Mouse (Mus musculus): ENCODE data around the gene Spred2. TPM values are rescaled to one million over a fixed set of nuclear protein-coding genes. Genes with fewer than 3 reads are reported as not detected.
"Not testable (repeated sequence)": the region's sequence is repeated elsewhere in the genome, so short reads cannot be mapped to it uniquely, and the experiment has no call there.

Gene Spred2
- polyA plus RNA-seq, 1 experiment from 2014 or later: 4.4 TPM

DNA sequence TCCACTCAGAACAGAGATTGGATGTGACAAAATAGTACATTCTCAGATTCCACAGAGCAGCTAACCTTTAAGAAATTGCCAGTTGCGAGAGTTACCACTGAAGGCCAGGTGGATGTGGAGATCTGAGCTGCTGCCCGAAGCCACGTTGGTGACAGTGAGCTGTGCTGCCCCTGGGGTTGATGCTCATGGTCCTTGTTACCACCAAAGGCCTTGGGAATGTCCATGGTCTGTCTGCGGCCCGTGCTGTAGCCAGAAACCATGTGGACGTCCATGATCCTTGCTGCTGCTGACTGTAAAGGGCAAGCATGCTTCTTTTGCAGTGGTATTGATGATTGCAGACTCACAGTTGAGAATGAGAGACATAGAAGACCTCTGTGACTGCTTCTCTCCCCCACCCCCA lies 104.2 kb downstream of the Spred2 start:
- Histone ChIP-seq H3K9me3 (ENCODE audit: control insufficient read depth, low read length) (no peaks in the 10 kb centered on the region), H3K36me3 (ENCODE audit: control insufficient read depth, insufficient read depth, low read length) (no peaks in the 10 kb centered on the region), H3K4me1 (ENCODE audit: control insufficient read depth, insufficient read depth, low read length) (no peaks in the 10 kb centered on the region), H3K27ac (ENCODE audit: low read length) (no peak overlapping the region), H3K27me3 (replicated peaks; ENCODE audit: control insufficient read depth, insufficient read depth, low read length) (no peaks in the 10 kb centered on the region), H3K4me2 (ENCODE audit: low read depth, low read length) (no peak overlapping the region), H3K4me3 (ENCODE audit: low read length) (no peak overlapping the region), H3K9ac (ENCODE audit: low read depth, low read length) (no peak overlapping the region)
- no peak for ATAC-seq
- 88% methylated on average over 6 of the region's 6 CpGs for WGBS

DNA sequence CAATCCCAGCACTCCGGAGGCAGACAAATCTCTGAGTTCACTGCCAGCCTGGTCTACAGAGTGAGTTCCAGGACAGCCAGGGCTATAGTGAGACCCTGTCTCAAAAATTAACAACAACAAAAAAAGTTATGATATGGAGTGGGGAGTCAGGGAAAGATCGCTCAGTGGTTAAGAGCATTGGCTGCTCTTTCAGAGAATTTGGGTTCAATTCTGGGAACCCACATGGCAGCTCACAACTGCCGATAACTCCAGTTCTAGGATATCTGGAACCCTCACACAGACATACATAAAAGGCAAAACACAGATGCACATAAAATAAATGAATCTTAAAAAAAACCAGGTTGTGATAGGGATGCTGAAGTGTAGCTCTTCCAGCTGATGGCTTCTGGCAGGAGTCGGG lies 104.8 kb downstream of the Spred2 start:
- Histone ChIP-seq H3K4me3 (ENCODE audit: low read length) (no peak overlapping the region), H3K4me2 (ENCODE audit: low read depth, low read length) (no peak overlapping the region), H3K27ac (ENCODE audit: low read length) (no peak overlapping the region), H3K36me3 (ENCODE audit: control insufficient read depth, insufficient read depth, low read length) (no peaks in the 10 kb centered on the region), H3K27me3 (replicated peaks; ENCODE audit: control insufficient read depth, insufficient read depth, low read length) (no peaks in the 10 kb centered on the region), H3K4me1 (ENCODE audit: control insufficient read depth, insufficient read depth, low read length) (no peaks in the 10 kb centered on the region), H3K9ac (ENCODE audit: low read depth, low read length) (no peak overlapping the region), H3K9me3 (ENCODE audit: control insufficient read depth, low read length) (no peaks in the 10 kb centered on the region)
- 95% methylated on average over 4 of the region's 4 CpGs for WGBS
- no peak for ATAC-seq

DNA sequence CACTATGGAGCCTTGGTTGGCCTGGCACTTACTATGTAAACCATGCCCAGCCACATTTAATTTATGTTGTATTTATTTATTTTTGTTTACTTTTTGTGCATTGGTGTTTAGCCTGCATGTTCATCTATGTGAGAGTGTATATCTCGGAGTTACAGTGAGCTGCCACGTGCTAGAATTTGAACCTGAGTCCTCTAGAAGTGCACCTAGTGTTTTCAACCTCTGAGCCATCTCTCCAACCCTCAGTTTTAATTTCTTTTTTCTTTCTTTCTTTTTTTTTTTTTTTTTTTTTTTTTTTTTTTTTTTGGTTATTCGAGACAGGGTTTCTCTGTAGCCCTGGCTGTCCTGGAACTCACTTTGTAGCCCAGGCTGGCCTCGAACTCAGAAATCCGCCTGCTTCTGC lies 106.8 kb downstream of the Spred2 start:
- H3K4me2 ChIP-seq (ENCODE audit: low read depth, low read length); H3K36me3 ChIP-seq (ENCODE audit: control insufficient read depth, insufficient read depth, low read length); H3K4me3 ChIP-seq (ENCODE audit: low read length); H3K27me3 ChIP-seq (replicated peaks; ENCODE audit: control insufficient read depth, insufficient read depth, low read length); ATAC-seq; H3K9me3 ChIP-seq (ENCODE audit: control insufficient read depth, low read length); H3K4me1 ChIP-seq (ENCODE audit: control insufficient read depth, insufficient read depth, low read length); H3K27ac ChIP-seq (ENCODE audit: low read length); H3K9ac ChIP-seq (ENCODE audit: low read depth, low read length): not testable (repeated sequence)
- WGBS: 92% methylated on average over 5 of the region's 5 CpGs

DNA sequence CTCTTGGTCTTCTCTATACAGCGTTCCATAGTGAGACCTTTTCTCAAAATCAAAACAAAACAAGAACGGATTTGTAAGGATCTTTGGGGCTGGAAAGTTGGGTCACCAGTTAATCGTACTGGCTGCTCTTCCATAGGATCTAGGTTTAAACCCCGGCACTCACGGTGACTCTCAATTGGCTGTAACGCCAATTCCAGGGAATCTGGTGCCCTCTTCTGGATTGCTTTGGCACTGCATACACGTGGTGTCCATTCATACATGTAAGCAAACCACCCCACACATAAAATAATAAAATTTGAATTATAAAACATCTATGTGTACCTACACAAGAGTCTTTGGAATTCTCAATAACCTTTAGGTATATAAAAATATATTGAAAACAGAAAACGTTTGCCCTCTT lies 107.4 kb downstream of the Spred2 start:
- WGBS: 50% methylated on average over 8 of the region's 8 CpGs
- Histone ChIP-seq H3K4me1 (ENCODE audit: control insufficient read depth, insufficient read depth, low read length) (no peaks in the 10 kb centered on the region), H3K9ac (ENCODE audit: low read depth, low read length) (no peak overlapping the region), H3K27me3 (replicated peaks; ENCODE audit: control insufficient read depth, insufficient read depth, low read length) (no peaks in the 10 kb centered on the region), H3K27ac (ENCODE audit: low read length) (no peak overlapping the region), H3K4me3 (ENCODE audit: low read length) (no peak overlapping the region), H3K9me3 (ENCODE audit: control insufficient read depth, low read length) (no peaks in the 10 kb centered on the region), H3K4me2 (ENCODE audit: low read depth, low read length) (no peak overlapping the region), H3K36me3 (ENCODE audit: control insufficient read depth, insufficient read depth, low read length) (no peaks in the 10 kb centered on the region)
- ATAC-seq: no peak

DNA sequence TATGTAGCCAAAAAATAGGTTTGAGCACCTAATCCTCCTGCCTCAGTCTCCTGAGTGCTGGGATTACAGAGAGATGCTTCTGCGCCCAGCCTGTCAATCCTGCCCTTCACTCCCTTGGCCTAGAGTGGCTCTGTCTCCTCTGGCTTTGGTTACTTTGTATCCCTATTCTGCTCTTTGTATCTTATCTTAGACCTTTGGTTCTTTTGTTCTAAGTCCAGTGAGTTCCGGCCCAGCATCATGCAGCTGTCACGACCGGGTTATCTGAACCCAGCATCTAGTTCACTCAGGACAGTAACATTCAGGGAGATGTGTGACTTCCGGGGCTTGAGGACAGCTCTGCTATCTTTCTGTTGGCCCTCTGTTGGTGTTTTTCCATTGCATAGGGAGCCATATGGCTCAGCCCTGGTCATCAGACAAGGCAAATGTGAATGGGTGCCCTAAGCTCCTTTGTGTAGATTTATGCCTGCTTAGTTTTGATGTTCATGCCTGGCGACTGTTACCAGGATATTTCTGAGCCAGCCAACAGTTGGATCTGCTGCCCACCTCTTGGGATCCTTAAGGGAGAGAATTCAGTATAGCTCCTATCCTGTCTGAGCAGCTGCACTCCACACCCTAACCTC lies 109.5 kb downstream of the Spred2 start:
- no peak overlapping the region for H3K9ac ChIP-seq (ENCODE audit: low read depth, low read length)
- H3K4me1 ChIP-seq (ENCODE audit: control insufficient read depth, insufficient read depth, low read length): no peaks in the 10 kb centered on the region
- ATAC-seq: no peak
- H3K9me3 ChIP-seq (ENCODE audit: control insufficient read depth, low read length): no peaks in the 10 kb centered on the region
- H3K4me3 ChIP-seq (ENCODE audit: low read length): no peak overlapping the region
- WGBS: 70% methylated on average over 6 of the region's 6 CpGs
- H3K27me3 ChIP-seq (replicated peaks; ENCODE audit: control insufficient read depth, insufficient read depth, low read length): no peaks in the 10 kb centered on the region
- no peak overlapping the region for H3K4me2 ChIP-seq (ENCODE audit: low read depth, low read length)
- H3K36me3 ChIP-seq (ENCODE audit: control insufficient read depth, insufficient read depth, low read length): no peaks in the 10 kb centered on the region
- no peak overlapping the region for H3K27ac ChIP-seq (ENCODE audit: low read length)

DNA sequence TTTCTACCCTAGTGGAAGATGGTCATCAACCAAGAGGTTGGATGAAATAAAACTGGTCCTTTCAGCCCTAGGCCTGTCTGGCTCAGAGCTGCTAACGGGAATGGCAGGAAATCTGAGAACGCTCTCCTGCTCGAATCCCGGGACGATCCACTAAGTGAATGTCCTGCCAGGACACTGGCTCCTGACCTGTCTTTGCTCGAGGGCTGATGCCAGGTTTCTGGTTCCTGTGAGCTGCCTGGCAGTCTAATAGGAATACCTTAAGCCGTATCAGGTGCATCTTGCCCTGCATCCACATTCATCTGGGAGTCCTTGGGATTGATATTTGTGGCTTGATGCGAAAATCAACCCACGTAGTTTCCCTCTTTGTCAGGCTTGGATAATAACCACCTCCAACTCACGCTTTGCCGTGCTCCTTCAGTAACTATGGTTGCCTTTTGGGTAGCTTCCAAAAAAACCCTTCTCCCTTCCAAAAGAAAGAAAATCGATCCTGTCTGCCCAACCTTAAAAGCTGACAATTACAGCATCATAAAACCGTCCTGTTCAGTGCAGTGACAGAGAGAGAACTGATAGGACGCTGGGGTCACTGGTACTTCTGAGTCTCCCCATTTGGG lies 110.3 kb downstream of the Spred2 start:
- ATAC-seq: no peak
- 65% methylated on average over 14 of the region's 14 CpGs for WGBS

DNA sequence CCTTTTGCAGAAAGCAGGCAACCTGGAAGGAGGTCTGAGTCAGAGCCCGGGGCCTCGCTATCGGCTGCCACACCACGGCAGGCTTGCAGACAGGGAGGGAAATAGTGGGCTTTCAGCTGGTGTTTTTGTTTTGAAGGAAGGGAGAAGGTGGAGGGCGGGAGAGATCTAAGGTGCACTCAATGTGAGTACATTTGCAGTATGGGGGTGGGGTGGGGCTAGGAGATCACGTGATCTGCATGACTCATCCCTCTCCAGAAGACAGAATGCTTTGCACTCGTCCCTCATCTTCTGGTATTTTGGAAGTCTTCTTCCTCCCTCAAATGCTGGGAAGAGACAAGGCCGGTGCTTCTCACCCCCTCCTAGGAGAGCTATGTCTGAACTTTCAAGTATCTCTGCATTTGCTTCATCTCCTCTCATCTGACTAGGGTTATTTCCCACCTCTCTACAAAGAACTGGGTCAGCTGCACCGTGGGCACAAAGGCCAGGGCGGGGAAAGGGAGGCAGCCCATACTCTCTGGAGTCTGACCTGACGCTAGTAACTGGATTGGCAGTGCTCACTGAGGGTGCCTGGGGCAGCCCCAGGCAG lies 111.3 kb downstream of the Spred2 start:
- no peaks in the 10 kb centered on the region for H3K36me3 ChIP-seq (ENCODE audit: control insufficient read depth, insufficient read depth, low read length)
- H3K9ac ChIP-seq (ENCODE audit: low read depth, low read length): no peak overlapping the region
- H3K4me2 ChIP-seq (ENCODE audit: low read depth, low read length): no peak overlapping the region
- peak; percentile 55 for ATAC-seq
- H3K9me3 ChIP-seq (ENCODE audit: control insufficient read depth, low read length): no peaks in the 10 kb centered on the region
- H3K4me1 ChIP-seq (ENCODE audit: control insufficient read depth, insufficient read depth, low read length): no peaks in the 10 kb centered on the region
- no peak overlapping the region for H3K27ac ChIP-seq (ENCODE audit: low read length)
- H3K27me3 ChIP-seq (replicated peaks; ENCODE audit: control insufficient read depth, insufficient read depth, low read length): no peaks in the 10 kb centered on the region
- no peak overlapping the region for H3K4me3 ChIP-seq (ENCODE audit: low read length)
- WGBS: 51% methylated on average over 11 of the region's 11 CpGs

More for the DNA sequence above, 110.3 kb downstream of the Spred2 start:
- Histone ChIP-seq H3K4me2 (ENCODE audit: low read depth, low read length) (no peak overlapping the region), H3K27ac (ENCODE audit: low read length) (no peak overlapping the region), H3K9ac (ENCODE audit: low read depth, low read length) (no peak overlapping the region), H3K4me3 (ENCODE audit: low read length) (no peak overlapping the region), H3K9me3 (ENCODE audit: control insufficient read depth, low read length) (no peaks in the 10 kb centered on the region), H3K27me3 (replicated peaks; ENCODE audit: control insufficient read depth, insufficient read depth, low read length) (no peaks in the 10 kb centered on the region), H3K4me1 (ENCODE audit: control insufficient read depth, insufficient read depth, low read length) (no peaks in the 10 kb centered on the region), H3K36me3 (ENCODE audit: control insufficient read depth, insufficient read depth, low read length) (no peaks in the 10 kb centered on the region)

DNA sequence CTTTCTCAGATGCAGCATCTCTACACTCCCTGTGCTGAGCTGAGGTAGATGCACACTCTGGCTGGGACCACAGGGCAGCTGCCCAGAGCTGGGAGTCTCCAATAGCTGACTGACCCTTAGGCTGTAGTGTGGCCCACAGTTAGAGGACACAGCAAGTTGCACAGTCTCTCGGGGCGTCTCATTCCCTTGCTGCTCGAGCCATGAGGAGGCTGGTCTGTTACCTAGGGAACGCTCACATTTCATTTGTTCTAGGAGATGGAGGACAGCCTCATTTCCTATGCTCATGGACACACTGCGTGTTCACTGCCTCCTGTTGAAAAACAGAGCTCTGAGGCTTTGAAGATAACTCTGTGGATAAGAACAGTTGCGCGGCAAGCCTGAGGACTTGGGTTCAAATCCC lies 111.8 kb downstream of the Spred2 start:
- Histone ChIP-seq H3K27me3 (replicated peaks; ENCODE audit: control insufficient read depth, insufficient read depth, low read length) (no peaks in the 10 kb centered on the region), H3K4me1 (ENCODE audit: control insufficient read depth, insufficient read depth, low read length) (no peaks in the 10 kb centered on the region; the same call in 1 of the 2 replicates), H3K4me2 (ENCODE audit: low read depth, low read length) (no peak overlapping the region), H3K9me3 (ENCODE audit: control insufficient read depth, low read length) (no peaks in the 10 kb centered on the region), H3K4me3 (ENCODE audit: low read length) (no peak overlapping the region), H3K27ac (ENCODE audit: low read length) (no peak overlapping the region), H3K9ac (ENCODE audit: low read depth, low read length) (no peak overlapping the region), H3K36me3 (ENCODE audit: control insufficient read depth, insufficient read depth, low read length) (no peaks in the 10 kb centered on the region)
- 78% methylated on average over 7 of the region's 7 CpGs for WGBS
- ATAC-seq: 0 out of 2 replicates have a peak, but pooled peaks have one; percentile 5

DNA sequence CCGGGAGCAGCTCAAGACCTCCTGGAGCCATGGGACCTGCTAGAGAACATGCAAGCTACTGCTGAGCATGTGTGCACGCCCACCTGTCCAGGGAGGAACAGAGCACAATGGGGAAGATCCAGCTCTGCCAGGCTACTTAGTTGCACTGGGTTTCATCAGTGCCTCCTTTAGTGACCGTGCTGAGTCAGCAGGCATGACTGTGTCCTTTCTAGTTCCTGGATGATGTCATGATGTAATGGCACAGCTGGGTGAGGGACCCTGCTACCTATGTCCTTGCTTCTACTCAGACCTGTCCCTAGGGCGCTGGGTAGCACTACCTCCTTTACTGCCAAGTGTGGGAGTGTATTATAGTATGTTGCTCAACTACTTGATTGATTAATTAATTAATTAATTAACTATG lies 113.6 kb downstream of the Spred2 start:
- no peak overlapping the region for H3K4me3 ChIP-seq (ENCODE audit: low read length)
- H3K36me3 ChIP-seq (ENCODE audit: control insufficient read depth, insufficient read depth, low read length): no peaks in the 10 kb centered on the region
- WGBS: 81% methylated on average over 4 of the region's 4 CpGs
- ATAC-seq: no peak
- H3K9ac ChIP-seq (ENCODE audit: low read depth, low read length): no peak overlapping the region
- H3K4me2 ChIP-seq (ENCODE audit: low read depth, low read length): no peak overlapping the region
- no peak overlapping the region for H3K27ac ChIP-seq (ENCODE audit: low read length)
- no peaks in the 10 kb centered on the region for H3K27me3 ChIP-seq (replicated peaks; ENCODE audit: control insufficient read depth, insufficient read depth, low read length)
- no peaks in the 10 kb centered on the region for H3K9me3 ChIP-seq (ENCODE audit: control insufficient read depth, low read length)
- H3K4me1 ChIP-seq (ENCODE audit: control insufficient read depth, insufficient read depth, low read length): peaks cover 8% of the 10 kb centered on the region

All from intestine, embryonic 16.5 days (tissue).